Mouse (Mus musculus): ENCODE data around the gene Nipal4. TPM values are rescaled to one million over a fixed set of nuclear protein-coding genes. Genes with fewer than 3 reads are reported as not detected.
A peak's percentile ranks its signal among the peaks of the same experiment; 100 is the strongest.

Nipal4 gene
- polyA plus RNA-seq, 1 experiment from 2014 or later, result 0.07 TPM

GRCm38 (mm10) chr11:46134899-46135298 is 31.4 kb downstream of the Nipal4 start:
- 69% methylated on average over 2 of the region's 2 CpGs for WGBS (ENCODE audit: insufficient replicate concordance)
- no peaks in the 10 kb centered on the region for H3K36me3 ChIP-seq (ENCODE audit: control insufficient read depth, insufficient read depth)

GRCm38 (mm10) chr11:46131022-46131986 is 35.0 kb downstream of the Nipal4 start:
- Histone ChIP-seq H3K4me3 (ENCODE audit: low read depth, low read length) (no peak overlapping the region), H3K36me3 (ENCODE audit: control insufficient read depth, insufficient read depth) (no peaks in the 10 kb centered on the region), H3K9me3 (replicated peaks; ENCODE audit: control insufficient read depth, low read length) (no peaks in the 10 kb centered on the region), H3K9ac (ENCODE audit: low read depth, low read length) (no peak overlapping the region), H3K27ac (ENCODE audit: low read length) (no peak overlapping the region), H3K27me3 (ENCODE audit: control insufficient read depth, insufficient read depth, low read depth, low read length) (no peaks in the 10 kb centered on the region), H3K4me1 (ENCODE audit: control insufficient read depth, low read depth, low read length) (peaks cover 20% of the 10 kb centered on the region), H3K4me2 (ENCODE audit: low read depth, low read length) (no peak overlapping the region)
- peak; percentile 71; the same call in 1 of the 2 replicates for ATAC-seq (ENCODE audit: low read depth)
- 51% methylated on average over 17 of the region's 17 CpGs for WGBS (ENCODE audit: insufficient replicate concordance)

More at GRCm38 (mm10) chr11:46134899-46135298, 31.4 kb downstream of the Nipal4 start:
- ATAC-seq (ENCODE audit: low read depth), result no peak
- no peak overlapping the region for H3K4me3 ChIP-seq (ENCODE audit: low read depth, low read length)
- no peak overlapping the region for H3K27ac ChIP-seq (ENCODE audit: low read length)
- peaks cover 12% of the 10 kb centered on the region for H3K4me1 ChIP-seq (ENCODE audit: control insufficient read depth, low read depth, low read length)
- H3K27me3 ChIP-seq (ENCODE audit: control insufficient read depth, insufficient read depth, low read depth, low read length), result no peaks in the 10 kb centered on the region
- H3K4me2 ChIP-seq (ENCODE audit: low read depth, low read length), result no peak overlapping the region
- no peak overlapping the region for H3K9ac ChIP-seq (ENCODE audit: low read depth, low read length)
- H3K9me3 ChIP-seq (replicated peaks; ENCODE audit: control insufficient read depth, low read length), result no peaks in the 10 kb centered on the region

- Histone ChIP-seq H3K4me1 (ENCODE audit: control insufficient read depth, low read depth, low read length) (peaks cover 20% of the 10 kb centered on the region), H3K36me3 (ENCODE audit: control insufficient read depth, insufficient read depth) (no peaks in the 10 kb centered on the region), H3K4me3 (ENCODE audit: low read depth, low read length) (no peak overlapping the region), H3K27me3 (ENCODE audit: control insufficient read depth, insufficient read depth, low read depth, low read length) (no peaks in the 10 kb centered on the region), H3K9me3 (replicated peaks; ENCODE audit: control insufficient read depth, low read length) (no peaks in the 10 kb centered on the region), H3K27ac (ENCODE audit: low read length) (peak overlapping the region; percentile 41; the same call in 1 of the 2 replicates), H3K4me2 (ENCODE audit: low read depth, low read length) (no peak overlapping the region), H3K9ac (ENCODE audit: low read depth, low read length) (no peak overlapping the region)
- peak; percentile 23; the same call in 1 of the 2 replicates for ATAC-seq (ENCODE audit: low read depth)
- 55% methylated on average over 9 of the region's 9 CpGs for WGBS (ENCODE audit: insufficient replicate concordance)
These were observed 37.8 kb downstream of the Nipal4 start for GRCm38 (mm10) chr11:46128548-46128945.

GRCm38 (mm10) chr11:46127621-46128547 is 38.4 kb downstream of the Nipal4 start:
- no peaks in the 10 kb centered on the region for H3K27me3 ChIP-seq (ENCODE audit: control insufficient read depth, insufficient read depth, low read depth, low read length)
- peaks cover 20% of the 10 kb centered on the region for H3K4me1 ChIP-seq (ENCODE audit: control insufficient read depth, low read depth, low read length)
- ATAC-seq (ENCODE audit: low read depth), result no peak
- H3K9me3 ChIP-seq (replicated peaks; ENCODE audit: control insufficient read depth, low read length), result no peaks in the 10 kb centered on the region
- no peaks in the 10 kb centered on the region for H3K36me3 ChIP-seq (ENCODE audit: control insufficient read depth, insufficient read depth)
- no peak overlapping the region for H3K9ac ChIP-seq (ENCODE audit: low read depth, low read length)
- H3K4me3 ChIP-seq (ENCODE audit: low read depth, low read length), result no peak overlapping the region
- peak overlapping the region; percentile 41 for H3K27ac ChIP-seq (ENCODE audit: low read length)
- WGBS (ENCODE audit: insufficient replicate concordance), result 55% methylated on average over 15 of the region's 15 CpGs
- no peak overlapping the region for H3K4me2 ChIP-seq (ENCODE audit: low read depth, low read length)

- H3K4me1 ChIP-seq (ENCODE audit: control insufficient read depth, low read depth, low read length), result peaks cover 20% of the 10 kb centered on the region
- no peaks in the 10 kb centered on the region for H3K27me3 ChIP-seq (ENCODE audit: control insufficient read depth, insufficient read depth, low read depth, low read length)
- no peak for ATAC-seq (ENCODE audit: low read depth)
- 78% methylated on average over 11 of the region's 11 CpGs for WGBS (ENCODE audit: insufficient replicate concordance)
- no peak overlapping the region for H3K4me3 ChIP-seq (ENCODE audit: low read depth, low read length)
- H3K9me3 ChIP-seq (replicated peaks; ENCODE audit: control insufficient read depth, low read length), result no peaks in the 10 kb centered on the region
- no peaks in the 10 kb centered on the region for H3K36me3 ChIP-seq (ENCODE audit: control insufficient read depth, insufficient read depth)
- no peak overlapping the region for H3K4me2 ChIP-seq (ENCODE audit: low read depth, low read length)
- peak overlapping the region; percentile 26 for H3K27ac ChIP-seq (ENCODE audit: low read length)
- H3K9ac ChIP-seq (ENCODE audit: low read depth, low read length), result no peak overlapping the region
These were observed 39.4 kb downstream of the Nipal4 start for GRCm38 (mm10) chr11:46126827-46127410.

- ATAC-seq (ENCODE audit: low read depth), result no peak
- H3K9me3 ChIP-seq (replicated peaks; ENCODE audit: control insufficient read depth, low read length), result no peaks in the 10 kb centered on the region
- no peak overlapping the region for H3K4me3 ChIP-seq (ENCODE audit: low read depth, low read length)
- H3K27me3 ChIP-seq (ENCODE audit: control insufficient read depth, insufficient read depth, low read depth, low read length), result no peaks in the 10 kb centered on the region
- no peak overlapping the region for H3K9ac ChIP-seq (ENCODE audit: low read depth, low read length)
- H3K27ac ChIP-seq (ENCODE audit: low read length), result no peak overlapping the region
- no peaks in the 10 kb centered on the region for H3K36me3 ChIP-seq (ENCODE audit: control insufficient read depth, insufficient read depth)
- no peak overlapping the region for H3K4me2 ChIP-seq (ENCODE audit: low read depth, low read length)
- 76% methylated on average over 7 of the region's 7 CpGs for WGBS (ENCODE audit: insufficient replicate concordance)
- peaks cover 15% of the 10 kb centered on the region for H3K4me1 ChIP-seq (ENCODE audit: control insufficient read depth, low read depth, low read length)
These were observed 40.0 kb downstream of the Nipal4 start for GRCm38 (mm10) chr11:46126317-46126716.

- Histone ChIP-seq H3K4me2 (ENCODE audit: low read depth, low read length) (no peak overlapping the region), H3K9me3 (replicated peaks; ENCODE audit: control insufficient read depth, low read length) (no peaks in the 10 kb centered on the region), H3K4me1 (ENCODE audit: control insufficient read depth, low read depth, low read length) (peaks cover 13% of the 10 kb centered on the region), H3K27me3 (ENCODE audit: control insufficient read depth, insufficient read depth, low read depth, low read length) (no peaks in the 10 kb centered on the region), H3K27ac (ENCODE audit: low read length) (no peak overlapping the region), H3K4me3 (ENCODE audit: low read depth, low read length) (no peak overlapping the region), H3K9ac (ENCODE audit: low read depth, low read length) (no peak overlapping the region), H3K36me3 (ENCODE audit: control insufficient read depth, insufficient read depth) (no peaks in the 10 kb centered on the region)
- ATAC-seq (ENCODE audit: low read depth), result no peak
- WGBS (ENCODE audit: insufficient replicate concordance), result 77% methylated on average over 7 of the region's 7 CpGs
These were observed 40.5 kb downstream of the Nipal4 start for GRCm38 (mm10) chr11:46125835-46126229.

- H3K4me2 ChIP-seq (ENCODE audit: low read depth, low read length), result no peak overlapping the region
- no peak overlapping the region for H3K4me3 ChIP-seq (ENCODE audit: low read depth, low read length)
- no peaks in the 10 kb centered on the region for H3K27me3 ChIP-seq (ENCODE audit: control insufficient read depth, insufficient read depth, low read depth, low read length)
- H3K9ac ChIP-seq (ENCODE audit: low read depth, low read length), result no peak overlapping the region
- H3K36me3 ChIP-seq (ENCODE audit: control insufficient read depth, insufficient read depth), result no peaks in the 10 kb centered on the region
- peaks cover 8% of the 10 kb centered on the region for H3K4me1 ChIP-seq (ENCODE audit: control insufficient read depth, low read depth, low read length)
- ATAC-seq (ENCODE audit: low read depth), result no peak
- WGBS (ENCODE audit: insufficient replicate concordance), result 79% methylated on average over 12 of the region's 12 CpGs
- no peak overlapping the region for H3K27ac ChIP-seq (ENCODE audit: low read length)
- no peaks in the 10 kb centered on the region for H3K9me3 ChIP-seq (replicated peaks; ENCODE audit: control insufficient read depth, low read length)
These were observed 41.0 kb downstream of the Nipal4 start for GRCm38 (mm10) chr11:46125093-46125834.

Measured in liver, embryonic 16.5 days (tissue).